Mouse (Mus musculus) E14TG2a.4 (cell line): ENCODE results near the gene Fyttd1.

Experiments
- CTCF ChIP-seq: conservative IDR thresholded peaks from 2 replicates; pipeline ENCODE4 v1.5.1; 2014; ENCODE audit warnings: low read length
- NANOG ChIP-seq: IDR thresholded peaks from 2 replicates; pipeline ENCODE4 v1.6.1; 2014; ENCODE audit warnings: borderline replicate concordance, low read length, mixed read lengths

DNA sequence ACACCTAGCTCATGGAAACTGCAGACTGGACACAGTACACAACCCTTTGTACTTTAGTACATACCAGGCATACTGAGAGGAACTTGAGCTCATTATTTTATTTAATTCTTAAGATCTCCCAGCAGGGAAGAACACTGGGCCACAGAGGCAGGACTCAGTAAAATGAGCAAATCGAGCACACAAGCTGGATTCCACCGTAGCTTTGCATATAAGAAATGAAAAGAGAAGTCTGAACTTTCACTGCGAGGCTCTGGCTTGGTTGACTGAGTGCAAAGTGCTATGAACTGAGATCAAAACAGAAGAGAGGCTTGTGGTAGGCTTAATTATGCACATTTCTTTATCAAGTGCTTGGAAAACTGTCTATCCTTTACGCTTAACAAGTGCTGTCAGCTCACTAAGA lies 11.9 kb upstream of the Fyttd1 start:
- no peak for TF ChIP-seq CTCF
- TF ChIP-seq NANOG: no peak
